Mouse (Mus musculus): ENCODE results near the gene Lrrc20. TPM values are rescaled to one million over a fixed set of nuclear protein-coding genes. Genes with fewer than 3 reads are reported as not detected.

The Lrrc20 gene
- polyA plus RNA-seq, 1 experiment from 2014 or later: 5.7 TPM

DNA sequence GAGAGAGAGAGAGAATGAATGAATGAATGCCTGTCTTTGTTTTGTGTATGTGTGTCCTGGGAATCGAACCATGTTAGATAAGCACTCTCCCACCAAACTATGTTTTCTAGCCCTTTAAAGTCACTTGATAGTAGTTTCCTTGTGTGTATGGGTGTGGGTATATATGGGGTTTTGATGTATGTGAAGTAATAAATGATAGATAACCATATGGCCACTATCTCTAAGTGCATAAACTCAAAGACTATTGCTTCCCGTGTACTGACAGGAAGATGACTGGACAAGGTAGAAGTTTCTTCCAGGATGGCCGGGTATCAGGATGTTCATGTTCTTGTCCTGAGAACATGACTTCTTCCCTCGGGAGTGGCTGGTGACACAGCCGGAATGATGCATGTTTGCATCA is 41.3 kb downstream of the Lrrc20 start:
- 78% methylated on average over 5 of the region's 5 CpGs for WGBS (ENCODE audit: missing documents)
- Histone ChIP-seq H3K36me3 (ENCODE audit: inconsistent target) (no peaks in the 10 kb centered on the region), H3K79me2 (ENCODE audit: inconsistent target) (no peaks in the 10 kb centered on the region), H3K4me3 (ENCODE audit: inconsistent target) (no peak overlapping the region), H3K27ac (no peak overlapping the region)

DNA sequence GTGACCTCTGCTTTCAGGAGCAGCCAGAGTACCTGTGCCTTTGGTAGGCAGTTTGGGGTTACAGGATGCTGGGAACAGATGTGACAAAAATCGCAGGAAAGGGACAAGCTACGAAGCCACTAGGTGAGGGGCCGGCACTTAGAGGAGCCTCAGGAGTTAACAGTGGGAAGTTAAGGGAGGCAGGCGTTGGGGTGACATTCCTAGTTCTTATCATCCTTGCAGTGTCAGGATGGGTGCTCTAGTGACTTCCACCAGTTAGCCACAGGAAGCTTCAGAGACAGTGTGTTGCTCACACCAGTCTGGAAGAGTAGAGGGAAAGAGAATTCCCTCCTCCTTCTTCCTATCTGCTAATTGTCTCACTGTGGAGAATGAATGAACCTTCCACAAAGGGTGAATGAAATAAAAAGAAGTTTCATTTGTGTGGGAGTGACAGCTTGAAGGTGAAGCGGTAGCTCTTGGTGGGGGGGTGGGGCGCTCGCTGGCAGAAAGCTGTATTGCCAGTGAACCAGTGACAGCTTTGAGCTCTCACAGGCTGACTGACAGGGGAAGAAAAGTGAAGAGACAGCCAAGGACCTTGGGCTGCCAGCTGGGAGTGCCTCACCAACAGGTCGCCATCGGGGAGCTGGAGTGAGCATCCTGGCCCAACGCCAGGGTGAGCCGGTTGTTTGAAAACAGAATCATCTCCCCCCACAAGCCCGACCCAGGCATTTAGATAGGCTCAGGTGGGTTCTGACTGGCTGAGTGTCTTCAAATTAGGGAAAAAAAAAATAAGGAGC is 41.9 kb downstream of the Lrrc20 start:
- Histone ChIP-seq H3K4me3 (ENCODE audit: inconsistent target) (no peak overlapping the region), H3K36me3 (ENCODE audit: inconsistent target) (no peaks in the 10 kb centered on the region), H3K79me2 (ENCODE audit: inconsistent target) (no peaks in the 10 kb centered on the region), H3K27ac (no peak overlapping the region)
- 86% methylated on average over 12 of the region's 12 CpGs for WGBS (ENCODE audit: missing documents)

DNA sequence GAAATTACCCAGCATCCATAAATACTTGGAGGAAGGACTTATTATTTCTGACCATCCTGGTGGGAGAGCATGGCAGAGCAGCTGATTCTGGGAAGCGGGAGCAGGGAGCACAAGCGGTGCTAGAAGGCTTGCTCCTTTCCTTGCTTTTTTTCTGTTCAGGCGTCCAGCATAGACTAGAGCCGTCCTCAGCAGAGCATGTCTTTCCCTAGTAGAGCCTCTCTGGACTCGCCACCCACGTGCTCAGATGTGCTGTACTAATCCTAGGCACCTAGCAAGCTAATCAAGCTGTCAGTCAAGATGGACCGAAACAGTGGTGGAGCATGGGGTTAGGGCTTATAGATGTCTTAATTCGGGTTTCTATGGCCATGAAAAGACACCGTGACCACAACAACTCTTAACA is 42.7 kb downstream of the Lrrc20 start:
- no peak overlapping the region for H3K4me3 ChIP-seq (ENCODE audit: inconsistent target)
- 92% methylated on average over 9 of the region's 9 CpGs for WGBS (ENCODE audit: missing documents)
- H3K79me2 ChIP-seq (ENCODE audit: inconsistent target): no peaks in the 10 kb centered on the region

DNA sequence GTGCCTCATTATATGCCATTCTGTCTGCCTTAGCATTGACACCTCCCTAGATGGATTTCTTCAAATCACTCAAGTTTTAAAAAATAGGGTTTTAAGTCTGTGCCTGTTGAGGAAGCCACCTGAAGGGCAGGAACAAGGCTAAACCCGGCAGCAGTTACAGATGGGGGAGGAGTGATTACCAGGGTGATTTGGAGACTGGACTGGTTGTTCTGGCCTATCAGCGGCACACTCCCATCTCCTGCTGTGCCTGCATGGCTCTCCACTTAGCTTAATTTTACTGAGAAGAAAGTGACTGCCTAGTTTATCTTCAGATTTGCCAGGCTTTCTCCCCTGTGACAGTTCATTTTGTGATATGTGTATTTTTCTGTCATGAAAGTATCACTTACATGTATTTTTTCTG is 43.9 kb downstream of the Lrrc20 start:
- Histone ChIP-seq H3K36me3 (ENCODE audit: inconsistent target) (no peaks in the 10 kb centered on the region), H3K4me3 (ENCODE audit: inconsistent target) (no peak overlapping the region), H3K79me2 (ENCODE audit: inconsistent target) (no peaks in the 10 kb centered on the region), H3K27ac (no peak overlapping the region)
- WGBS (ENCODE audit: missing documents): 94% methylated on average over 2 of the region's 2 CpGs

More for the DNA sequence above, 42.7 kb downstream of the Lrrc20 start:
- Histone ChIP-seq H3K36me3 (ENCODE audit: inconsistent target) (no peaks in the 10 kb centered on the region), H3K27ac (no peak overlapping the region)

DNA sequence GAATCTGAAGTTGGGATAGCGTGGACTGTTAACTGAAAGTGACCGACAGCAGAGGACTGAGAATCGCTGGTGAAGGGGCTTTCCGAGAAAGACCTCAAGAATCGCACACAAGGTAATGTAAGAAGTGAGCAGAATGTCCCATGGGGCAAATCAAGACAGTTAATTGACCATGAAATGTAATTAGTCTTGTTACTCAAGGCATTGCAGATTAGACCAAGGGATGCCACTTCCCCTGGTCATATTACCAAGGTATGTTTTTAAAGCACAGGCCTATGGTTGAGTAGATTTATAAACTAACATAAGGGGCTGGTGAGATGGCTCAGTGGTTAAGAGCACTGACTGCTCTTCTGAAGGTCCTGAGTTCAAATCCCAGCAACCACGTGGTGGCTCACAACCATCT is 45.1 kb downstream of the Lrrc20 start:
- Histone ChIP-seq H3K4me3 (ENCODE audit: inconsistent target) (no peak overlapping the region), H3K36me3 (ENCODE audit: inconsistent target) (no peaks in the 10 kb centered on the region), H3K27ac (no peak overlapping the region), H3K79me2 (ENCODE audit: inconsistent target) (no peaks in the 10 kb centered on the region)
- 94% methylated on average over 6 of the region's 6 CpGs for WGBS (ENCODE audit: missing documents)

DNA sequence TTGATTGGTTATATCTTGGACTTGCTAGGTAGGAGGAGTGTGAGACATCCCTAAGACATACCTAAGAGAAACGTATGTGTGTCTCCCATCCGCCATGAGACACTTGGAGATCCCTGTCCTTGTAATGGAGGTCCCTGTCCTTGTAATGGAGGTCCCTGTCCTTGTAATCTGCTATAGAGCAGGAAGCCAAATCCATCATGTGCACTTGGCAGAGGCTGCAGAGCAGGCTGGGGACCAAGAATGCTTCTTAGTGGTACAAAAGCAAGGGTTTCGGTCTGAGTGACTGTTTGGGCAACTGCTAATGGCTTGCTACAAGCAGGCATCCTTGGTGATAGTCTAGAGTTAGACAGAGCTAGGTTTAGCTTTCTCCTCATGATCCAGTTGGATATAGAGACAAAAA is 55.3 kb downstream of the Lrrc20 start:
- H3K27ac ChIP-seq: no peak overlapping the region
- WGBS (ENCODE audit: missing documents): 97% methylated on average over 3 of the region's 3 CpGs
- H3K79me2 ChIP-seq (ENCODE audit: inconsistent target): no peaks in the 10 kb centered on the region
- H3K4me3 ChIP-seq (ENCODE audit: inconsistent target): no peak overlapping the region
- H3K36me3 ChIP-seq (ENCODE audit: inconsistent target): no peaks in the 10 kb centered on the region

DNA sequence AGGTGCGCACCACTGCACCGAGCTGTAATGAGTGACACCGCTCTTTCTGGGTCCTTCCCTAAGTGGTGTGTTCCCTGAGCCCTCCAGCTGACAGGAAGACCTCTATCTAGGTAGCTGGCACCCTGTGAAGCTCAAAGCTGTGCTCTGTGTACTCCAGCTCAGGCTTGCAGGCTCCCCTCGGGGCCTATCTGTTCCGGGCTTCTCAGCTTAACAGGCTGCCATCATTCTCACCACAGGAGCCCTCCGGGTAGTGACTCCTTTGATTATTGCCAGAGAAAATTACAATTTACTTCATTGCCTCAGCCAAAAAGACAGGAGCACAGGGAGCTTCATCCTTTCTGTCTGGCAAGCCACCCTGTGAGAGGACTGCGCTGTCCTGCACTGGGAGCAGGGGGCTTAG is 57.7 kb downstream of the Lrrc20 start:
- 95% methylated on average over 7 of the region's 7 CpGs for WGBS (ENCODE audit: missing documents)
- no peak overlapping the region for H3K4me3 ChIP-seq (ENCODE audit: inconsistent target)
- H3K27ac ChIP-seq: no peak overlapping the region
- no peaks in the 10 kb centered on the region for H3K36me3 ChIP-seq (ENCODE audit: inconsistent target)
- no peaks in the 10 kb centered on the region for H3K79me2 ChIP-seq (ENCODE audit: inconsistent target)

DNA sequence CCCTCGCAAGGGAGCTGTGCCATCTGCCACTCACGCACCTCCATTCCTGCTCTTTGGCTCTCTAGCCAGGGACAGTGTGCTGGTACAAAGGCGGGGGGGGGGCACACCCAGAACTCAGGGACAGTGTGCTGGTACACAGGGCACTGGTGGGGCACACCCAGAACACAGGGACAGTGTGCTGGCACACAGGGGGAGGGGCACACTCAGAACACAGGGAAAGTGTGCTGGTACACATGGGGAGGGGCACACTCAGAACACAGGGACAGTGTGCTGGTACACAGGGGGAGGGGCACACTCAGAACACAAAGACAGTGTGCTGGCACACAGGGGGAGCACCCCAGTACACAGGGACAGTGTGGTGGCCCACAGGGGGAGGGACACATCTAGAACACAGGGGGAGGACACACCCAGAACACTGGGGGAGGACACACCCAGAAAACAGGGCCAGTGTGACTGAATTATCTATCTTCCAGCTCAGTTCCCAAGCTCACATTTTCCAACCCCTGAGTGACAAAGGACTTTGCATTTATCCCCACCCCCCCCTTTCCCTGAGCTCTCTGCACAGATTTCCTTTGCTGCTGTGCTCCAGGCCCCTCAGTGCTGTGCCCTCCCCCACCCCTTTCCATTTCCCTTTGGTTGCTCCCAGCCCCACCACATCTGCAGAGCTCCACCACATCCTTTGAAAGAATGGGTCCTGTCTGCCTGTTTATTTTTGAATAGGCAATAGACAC is 58.9 kb downstream of the Lrrc20 start:
- Histone ChIP-seq H3K79me2 (ENCODE audit: inconsistent target) (no peaks in the 10 kb centered on the region), H3K36me3 (ENCODE audit: inconsistent target) (no peaks in the 10 kb centered on the region), H3K27ac (no peak overlapping the region), H3K4me3 (ENCODE audit: inconsistent target) (no peak overlapping the region)
- 90% methylated on average over 2 of the region's 3 CpGs for WGBS (ENCODE audit: missing documents)

DNA sequence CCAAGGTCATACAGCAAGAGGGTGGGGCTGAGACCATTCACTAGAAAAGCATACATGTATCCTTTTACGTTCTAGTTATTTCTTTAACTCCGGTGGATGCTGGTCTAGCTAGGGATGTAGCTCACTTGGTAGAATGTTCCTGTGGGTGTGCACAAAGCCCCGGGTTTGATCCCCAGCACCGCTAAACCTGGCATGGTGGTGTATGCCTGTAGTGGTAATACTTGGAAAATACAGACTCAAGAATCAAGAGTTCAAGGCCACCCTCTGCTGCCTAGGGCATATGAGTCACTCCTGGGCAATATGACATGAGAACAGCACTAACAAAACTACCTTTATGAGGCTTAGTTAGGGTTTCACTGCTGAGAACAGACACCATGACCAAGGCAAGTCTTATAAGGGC is 59.8 kb downstream of the Lrrc20 start:
- WGBS (ENCODE audit: missing documents): 85% methylated on average over 4 of the region's 4 CpGs
- Histone ChIP-seq H3K4me3 (ENCODE audit: inconsistent target) (no peak overlapping the region), H3K79me2 (ENCODE audit: inconsistent target) (no peaks in the 10 kb centered on the region), H3K36me3 (ENCODE audit: inconsistent target) (no peaks in the 10 kb centered on the region), H3K27ac (no peak overlapping the region)

DNA sequence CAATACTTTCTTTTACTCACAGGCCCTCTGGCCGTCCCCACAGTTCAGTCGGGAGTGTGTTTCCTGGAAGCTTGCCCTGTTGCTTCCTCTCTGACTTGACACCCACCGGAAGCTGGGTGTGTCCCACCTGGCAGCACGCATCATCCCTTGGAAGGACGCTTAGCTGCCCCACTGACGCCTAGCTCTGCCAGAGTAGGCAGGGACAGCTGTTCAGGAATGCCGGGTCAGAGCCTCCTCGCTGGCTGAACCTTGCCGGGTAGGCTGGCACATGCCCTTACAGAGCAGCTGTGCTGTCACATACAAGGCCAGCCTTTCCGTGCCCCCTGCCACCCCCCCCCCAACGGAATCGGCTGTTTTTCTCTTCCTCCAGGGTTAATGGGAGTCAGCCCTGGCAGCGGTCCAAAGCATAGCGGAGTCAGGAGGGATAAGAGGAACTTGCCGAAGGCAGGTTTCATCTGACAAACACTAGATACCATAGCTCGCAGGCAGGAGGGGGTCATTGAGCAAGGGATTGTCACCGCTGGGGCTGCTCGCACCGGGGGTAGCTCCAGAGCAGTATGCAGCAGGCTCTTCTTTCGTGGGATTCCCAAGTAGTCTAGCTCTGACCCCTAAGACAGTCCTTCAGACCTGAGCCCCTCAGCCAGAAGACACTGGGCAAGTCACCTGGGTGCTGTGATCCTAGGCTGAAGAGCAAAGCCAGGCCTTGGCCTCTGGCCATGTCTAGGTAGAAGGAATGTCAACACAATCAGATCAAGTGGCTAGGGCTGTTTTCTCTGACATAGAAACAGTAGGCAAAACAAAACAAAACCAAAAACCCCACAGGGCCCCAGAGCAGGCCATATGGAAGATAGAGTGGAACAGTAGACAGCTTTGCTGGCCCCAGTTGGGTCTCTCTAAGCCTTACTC is 60.8 kb downstream of the Lrrc20 start:
- Histone ChIP-seq H3K36me3 (ENCODE audit: inconsistent target) (no peaks in the 10 kb centered on the region), H3K4me3 (ENCODE audit: inconsistent target) (no peak overlapping the region), H3K79me2 (ENCODE audit: inconsistent target) (no peaks in the 10 kb centered on the region), H3K27ac (no peak overlapping the region)
- WGBS (ENCODE audit: missing documents): 15% methylated on average over 20 of the region's 20 CpGs

DNA sequence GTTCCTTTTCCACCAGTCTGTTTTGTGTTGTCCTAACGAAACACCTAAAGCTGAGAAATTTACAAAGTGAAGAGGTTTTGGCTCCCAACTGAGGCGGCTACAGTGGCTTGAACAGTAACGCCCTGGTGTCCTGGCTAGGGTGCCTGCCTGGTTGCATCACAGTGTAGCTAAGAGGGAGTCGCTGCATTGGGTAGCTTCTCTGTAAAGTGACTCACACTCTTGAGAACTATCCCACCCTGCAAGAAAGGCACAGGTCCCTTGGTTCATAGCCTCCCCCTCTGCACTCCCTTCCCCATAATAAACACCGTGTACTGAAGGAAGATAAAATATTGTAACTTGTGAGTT is 61.4 kb downstream of the Lrrc20 start:
- Histone ChIP-seq H3K79me2 (ENCODE audit: inconsistent target) (no peaks in the 10 kb centered on the region), H3K36me3 (ENCODE audit: inconsistent target) (no peaks in the 10 kb centered on the region), H3K27ac (no peak overlapping the region), H3K4me3 (ENCODE audit: inconsistent target) (no peak overlapping the region)
- WGBS (ENCODE audit: missing documents): 86% methylated on average over 5 of the region's 5 CpGs

DNA sequence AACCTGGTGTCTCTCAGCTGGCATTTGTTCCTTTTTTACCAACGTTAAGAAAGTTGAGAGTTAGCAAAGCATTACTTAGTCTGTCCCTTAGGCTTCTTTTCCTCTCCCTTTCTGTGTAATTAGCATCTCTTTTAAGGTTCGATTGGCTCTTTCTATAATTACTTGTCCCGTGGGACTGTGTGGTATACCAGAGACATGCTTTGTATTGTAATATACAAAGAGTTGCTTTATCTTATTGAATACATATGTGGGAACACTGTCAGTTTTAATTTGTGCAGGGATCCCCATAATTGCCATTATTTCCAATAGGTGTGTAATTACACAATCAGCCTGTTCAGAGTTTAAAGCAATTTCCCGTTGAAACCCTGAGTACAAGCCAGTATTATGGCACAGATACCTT is 62.8 kb downstream of the Lrrc20 start:
- no peak overlapping the region for H3K27ac ChIP-seq
- H3K4me3 ChIP-seq (ENCODE audit: inconsistent target): no peak overlapping the region
- no peaks in the 10 kb centered on the region for H3K79me2 ChIP-seq (ENCODE audit: inconsistent target)
- H3K36me3 ChIP-seq (ENCODE audit: inconsistent target): no peaks in the 10 kb centered on the region
- 64% methylated on average over 3 of the region's 4 CpGs for WGBS (ENCODE audit: missing documents)

DNA sequence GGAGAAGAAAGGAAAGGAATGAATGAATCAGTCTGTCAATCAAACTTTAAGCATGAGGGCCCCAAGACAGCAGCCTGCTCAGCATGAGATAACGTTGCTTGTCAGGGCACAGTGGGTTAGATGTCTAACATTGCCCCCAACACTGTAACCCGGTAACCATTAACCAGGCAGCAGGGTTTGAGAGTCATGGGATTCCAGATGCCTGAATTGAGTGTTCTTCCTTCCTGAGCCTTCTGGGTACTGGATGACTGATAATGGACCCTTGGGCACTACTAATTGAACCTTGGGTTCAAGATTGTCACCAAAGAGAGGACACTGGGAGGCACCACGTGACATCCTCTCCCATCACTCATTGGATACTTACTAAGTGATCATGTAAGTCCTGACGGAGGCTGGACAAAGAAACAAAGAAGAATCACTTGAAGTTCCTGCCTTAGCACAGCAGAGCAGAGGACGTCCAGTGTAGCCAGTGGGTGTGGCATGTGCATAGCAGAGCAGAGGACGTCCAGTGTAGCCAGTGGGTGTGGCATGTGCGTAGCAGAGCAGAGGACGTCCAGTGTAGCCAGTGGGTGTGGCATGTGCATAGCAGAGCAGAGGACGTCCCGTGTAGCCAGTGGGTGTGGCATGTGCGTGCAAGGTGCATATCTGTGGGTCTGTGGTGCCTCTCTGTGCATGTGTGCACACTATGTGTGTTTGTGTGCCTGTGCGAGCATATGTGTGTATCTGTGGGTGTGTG is 68.7 kb downstream of the Lrrc20 start:
- no peak overlapping the region for H3K27ac ChIP-seq
- no peak overlapping the region for H3K4me3 ChIP-seq (ENCODE audit: inconsistent target)
- no peaks in the 10 kb centered on the region for H3K79me2 ChIP-seq (ENCODE audit: inconsistent target)
- 92% methylated on average over 12 of the region's 12 CpGs for WGBS (ENCODE audit: missing documents)
- no peaks in the 10 kb centered on the region for H3K36me3 ChIP-seq (ENCODE audit: inconsistent target)

DNA sequence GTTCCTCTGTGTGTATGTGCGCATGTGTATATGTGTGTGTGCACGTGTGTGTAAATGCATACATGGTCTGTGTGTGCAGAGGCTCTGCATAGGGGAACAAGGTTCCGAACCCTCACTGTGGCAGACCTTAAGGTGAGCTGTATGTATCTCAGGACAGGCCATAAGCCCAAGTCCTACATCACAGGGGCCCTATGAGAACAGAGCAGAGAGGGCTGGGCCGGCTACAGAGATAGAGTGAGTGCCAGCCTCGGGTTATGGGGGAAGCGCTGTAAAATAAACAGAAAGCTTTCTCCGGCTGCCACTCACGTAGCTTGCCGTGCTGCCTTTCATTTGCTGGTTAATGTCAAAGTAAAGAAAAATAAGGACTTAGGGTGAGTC is 69.3 kb downstream of the Lrrc20 start:
- Histone ChIP-seq H3K4me3 (ENCODE audit: inconsistent target) (no peak overlapping the region), H3K27ac (no peak overlapping the region), H3K36me3 (ENCODE audit: inconsistent target) (no peaks in the 10 kb centered on the region), H3K79me2 (ENCODE audit: inconsistent target) (no peaks in the 10 kb centered on the region)
- 92% methylated on average over 9 of the region's 9 CpGs for WGBS (ENCODE audit: missing documents)

Data from macrophage (primary cell).